Mouse (Mus musculus): Measurements from ENCODE around the gene Slc22a13. TPM values are rescaled to one million over a fixed set of nuclear protein-coding genes. Genes with fewer than 3 reads are reported as not detected.

Slc22a13 gene
- polyA plus RNA-seq, 1 experiment from 2014 or later, result not detected

DNA sequence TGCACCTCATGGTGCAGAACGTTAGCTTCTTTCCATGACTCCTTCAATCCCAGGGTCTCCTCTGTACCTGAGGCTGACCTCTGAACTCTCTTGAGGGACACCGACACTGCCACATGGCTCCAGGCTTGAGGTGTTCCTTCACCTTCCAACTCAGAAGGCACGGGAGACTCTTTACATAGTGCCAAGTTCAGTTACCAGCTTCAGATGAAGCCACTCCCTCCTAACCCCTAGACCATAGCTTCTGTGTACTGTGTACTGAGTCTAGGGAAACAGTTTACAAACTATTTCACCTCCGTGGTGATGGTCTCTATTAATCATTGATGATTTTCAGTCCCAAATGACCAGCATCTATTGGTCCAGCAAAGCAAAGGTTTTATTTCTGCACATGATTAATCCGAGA, 7.2 kb downstream of the Slc22a13 start:
- ATAC-seq (ENCODE audit: insufficient read depth) (no peak), DNase-seq (no peak)
- Histone ChIP-seq H3K27ac (ENCODE audit: low read depth) (no peak overlapping the region), H3K9ac (no peak overlapping the region), H3K4me3 (ENCODE audit: low read depth, low read length) (no peak overlapping the region), H3K4me2 (no peak overlapping the region), H3K9me3 (ENCODE audit: low read depth, low read length) (no peaks in the 10 kb centered on the region; the same call in 1 of the 2 replicates), H3K36me3 (ENCODE audit: insufficient read depth) (no peaks in the 10 kb centered on the region), H3K27me3 (ENCODE audit: insufficient read depth, low read length) (no peaks in the 10 kb centered on the region), H3K4me1 (ENCODE audit: insufficient read depth) (no peaks in the 10 kb centered on the region)
- WGBS, result 81% methylated on average over 5 of the region's 5 CpGs
- TF ChIP-seq CTCF (IDR thresholded peaks at IDR 0.05; ENCODE audit: low read depth), result no peak

DNA sequence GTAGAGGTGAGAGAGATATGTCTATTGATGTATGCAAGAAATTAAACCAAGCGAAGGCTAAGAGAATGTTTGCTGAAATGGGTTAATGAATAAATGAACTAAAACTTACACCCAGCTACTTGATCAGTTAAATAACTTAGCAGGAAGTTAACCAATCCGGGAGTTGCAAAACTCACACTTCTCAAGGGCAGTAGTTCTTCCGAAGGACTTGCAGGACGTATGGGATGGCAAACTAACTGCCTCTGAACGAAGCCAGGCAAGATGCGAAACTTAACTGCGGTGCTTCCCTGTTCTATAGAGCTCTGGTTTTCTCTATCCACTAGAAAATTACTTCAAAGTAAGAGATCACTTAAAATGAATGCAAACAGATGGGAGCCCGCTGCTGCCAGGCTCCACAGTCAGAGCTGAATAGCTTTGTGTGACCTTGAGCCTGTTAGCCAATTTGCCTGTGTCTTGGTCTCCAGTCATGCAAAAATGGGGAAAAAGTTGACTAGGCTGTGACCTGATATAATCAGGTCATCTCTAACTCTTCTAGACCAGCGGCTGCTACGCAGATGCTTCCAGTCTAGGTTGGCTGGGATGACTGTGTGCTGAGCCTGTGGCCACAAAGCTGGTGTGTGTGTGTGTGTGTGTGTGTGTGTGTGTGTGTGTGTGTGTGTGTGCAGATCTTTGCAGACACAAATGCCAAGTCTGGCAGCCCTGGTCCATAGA, 9.6 kb downstream of the Slc22a13 start:
- H3K9me3 ChIP-seq (ENCODE audit: low read depth, low read length), result no peaks in the 10 kb centered on the region; the same call in 1 of the 2 replicates
- 69% methylated on average over 10 of the region's 10 CpGs for WGBS
- TF ChIP-seq CTCF (IDR thresholded peaks at IDR 0.05; ENCODE audit: low read depth), result no peak
- H3K36me3 ChIP-seq (ENCODE audit: insufficient read depth), result no peaks in the 10 kb centered on the region
- no peaks in the 10 kb centered on the region for H3K4me1 ChIP-seq (ENCODE audit: insufficient read depth)
- DNase-seq, result no peak
- no peaks in the 10 kb centered on the region for H3K27me3 ChIP-seq (ENCODE audit: insufficient read depth, low read length)
- ATAC-seq (ENCODE audit: insufficient read depth), result no peak
- H3K9ac ChIP-seq, result no peak overlapping the region
- H3K4me2 ChIP-seq, result no peak overlapping the region
- H3K4me3 ChIP-seq (ENCODE audit: low read depth, low read length), result no peak overlapping the region
- H3K27ac ChIP-seq (ENCODE audit: low read depth), result no peak overlapping the region

GRCm38 (mm10) chr9:119192202-119192990, 16.5 kb downstream of the Slc22a13 start:
- WGBS, result 33% methylated on average over 11 of the region's 11 CpGs
- H3K27me3 ChIP-seq (ENCODE audit: insufficient read depth, low read length), result no peaks in the 10 kb centered on the region
- no peaks in the 10 kb centered on the region for H3K9me3 ChIP-seq (ENCODE audit: low read depth, low read length)
- DNase-seq (peak; percentile 69), ATAC-seq (ENCODE audit: insufficient read depth) (no peak)
- no peaks in the 10 kb centered on the region for H3K4me1 ChIP-seq (ENCODE audit: insufficient read depth)
- H3K27ac ChIP-seq (ENCODE audit: low read depth), result no peak overlapping the region
- no peak overlapping the region for H3K4me2 ChIP-seq
- peak; percentile 79 for TF ChIP-seq CTCF (IDR thresholded peaks at IDR 0.05; ENCODE audit: low read depth)
- no peak overlapping the region for H3K9ac ChIP-seq
- H3K36me3 ChIP-seq (ENCODE audit: insufficient read depth), result no peaks in the 10 kb centered on the region
- H3K4me3 ChIP-seq (ENCODE audit: low read depth, low read length), result no peak overlapping the region

DNA sequence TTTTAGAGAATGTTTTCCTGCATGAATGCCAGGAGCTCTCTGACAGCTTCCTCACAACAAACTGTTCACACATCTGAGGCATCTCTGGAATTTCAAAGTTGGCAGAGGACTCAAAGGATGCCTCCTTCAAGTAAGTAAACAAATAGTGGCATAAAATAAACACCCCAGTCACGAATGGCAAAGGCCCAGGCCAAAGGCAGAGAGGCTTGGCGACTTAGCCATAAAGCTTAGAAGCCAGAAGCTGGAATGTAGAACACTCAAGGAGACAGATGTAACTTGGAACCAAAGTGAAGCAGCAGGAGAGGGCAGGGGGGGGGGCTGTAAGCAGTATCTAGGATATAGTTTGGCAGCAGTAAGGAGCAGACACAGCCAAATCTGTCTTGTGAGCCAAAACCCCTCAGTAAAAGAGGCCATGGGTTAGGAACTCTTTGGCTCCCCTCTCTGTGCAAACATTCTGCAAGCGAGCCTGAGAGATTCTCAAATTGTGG, 27.6 kb downstream of the Slc22a13 start:
- no peaks in the 10 kb centered on the region for H3K27me3 ChIP-seq (ENCODE audit: insufficient read depth, low read length)
- H3K9me3 ChIP-seq (ENCODE audit: low read depth, low read length), result no peaks in the 10 kb centered on the region
- no peak overlapping the region for H3K27ac ChIP-seq (ENCODE audit: low read depth)
- WGBS, result 6% methylated on average over 3 of the region's 3 CpGs
- H3K9ac ChIP-seq, result no peak overlapping the region
- TF ChIP-seq CTCF (IDR thresholded peaks at IDR 0.05; ENCODE audit: low read depth), result no peak
- 0 out of 2 replicates have a peak, but pooled peaks cover 10% of the 10 kb centered on the region for H3K4me1 ChIP-seq (ENCODE audit: insufficient read depth)
- ATAC-seq (ENCODE audit: insufficient read depth), result peak; percentile 79
- H3K4me3 ChIP-seq (ENCODE audit: low read depth, low read length), result no peak overlapping the region
- DNase-seq, result peak; percentile 89
- no peaks in the 10 kb centered on the region for H3K36me3 ChIP-seq (ENCODE audit: insufficient read depth)
- H3K4me2 ChIP-seq, result no peak overlapping the region

DNA sequence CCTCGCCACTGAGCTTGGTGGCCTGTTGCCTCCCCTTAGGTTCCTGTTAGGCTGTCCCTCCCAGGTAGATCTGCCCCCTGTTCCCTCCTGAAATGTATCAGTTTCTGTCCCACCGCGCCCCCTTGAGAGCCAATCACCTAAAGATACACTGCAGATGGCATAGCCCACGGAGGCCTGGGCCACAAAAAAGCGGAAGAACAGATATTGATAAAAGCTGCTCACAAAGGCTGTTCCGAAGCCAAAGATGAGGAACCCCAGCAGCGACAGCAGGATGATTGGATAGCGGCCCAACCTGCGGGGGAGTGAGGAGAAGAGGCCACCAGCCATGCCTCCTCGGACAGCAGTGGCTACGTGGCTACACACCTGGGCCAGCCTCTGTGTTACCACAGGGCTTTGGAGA, 29.6 kb downstream of the Slc22a13 start:
- Histone ChIP-seq H3K27me3 (ENCODE audit: insufficient read depth, low read length) (no peaks in the 10 kb centered on the region), H3K4me1 (ENCODE audit: insufficient read depth) (0 out of 2 replicates have a peak, but pooled peaks cover 10% of the 10 kb centered on the region), H3K9ac (no peak overlapping the region), H3K36me3 (ENCODE audit: insufficient read depth) (no peaks in the 10 kb centered on the region), H3K4me2 (no peak overlapping the region), H3K4me3 (ENCODE audit: low read depth, low read length) (no peak overlapping the region), H3K27ac (ENCODE audit: low read depth) (no peak overlapping the region), H3K9me3 (ENCODE audit: low read depth, low read length) (no peaks in the 10 kb centered on the region)
- no peak for TF ChIP-seq CTCF (IDR thresholded peaks at IDR 0.05; ENCODE audit: low read depth)
- no peak for ATAC-seq (ENCODE audit: insufficient read depth)
- 84% methylated on average over 11 of the region's 11 CpGs for WGBS
- no peak for DNase-seq

DNA sequence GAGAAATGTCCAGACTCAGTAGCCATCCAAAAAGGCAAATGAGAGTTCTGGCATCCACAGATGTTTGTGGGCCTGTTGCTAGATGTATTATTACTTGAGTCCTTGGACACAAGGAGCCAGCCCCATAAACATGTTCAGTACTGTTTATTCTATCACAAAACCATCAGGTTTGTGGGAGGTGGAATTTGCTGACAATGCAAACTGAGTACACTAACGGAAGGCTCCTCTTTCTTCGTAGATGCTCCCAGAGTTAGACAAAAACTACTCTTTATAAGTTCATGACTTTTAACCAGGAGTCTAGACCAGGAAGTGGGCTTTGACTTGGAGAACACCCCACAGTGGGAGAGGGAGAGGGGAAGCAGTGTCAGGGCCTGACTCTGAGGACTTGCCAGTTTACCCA, 41.3 kb downstream of the Slc22a13 start:
- no peak overlapping the region for H3K4me3 ChIP-seq (ENCODE audit: low read depth, low read length)
- no peak overlapping the region for H3K9ac ChIP-seq
- 90% methylated on average over 2 of the region's 2 CpGs for WGBS
- DNase-seq (no peak), ATAC-seq (ENCODE audit: insufficient read depth) (no peak)
- no peak overlapping the region for H3K4me2 ChIP-seq
- no peaks in the 10 kb centered on the region for H3K27me3 ChIP-seq (ENCODE audit: insufficient read depth, low read length)
- H3K27ac ChIP-seq (ENCODE audit: low read depth), result no peak overlapping the region
- no peak for TF ChIP-seq CTCF (IDR thresholded peaks at IDR 0.05; ENCODE audit: low read depth)
- H3K36me3 ChIP-seq (ENCODE audit: insufficient read depth), result no peaks in the 10 kb centered on the region
- H3K4me1 ChIP-seq (ENCODE audit: insufficient read depth), result no peaks in the 10 kb centered on the region
- no peaks in the 10 kb centered on the region for H3K9me3 ChIP-seq (ENCODE audit: low read depth, low read length)

DNA sequence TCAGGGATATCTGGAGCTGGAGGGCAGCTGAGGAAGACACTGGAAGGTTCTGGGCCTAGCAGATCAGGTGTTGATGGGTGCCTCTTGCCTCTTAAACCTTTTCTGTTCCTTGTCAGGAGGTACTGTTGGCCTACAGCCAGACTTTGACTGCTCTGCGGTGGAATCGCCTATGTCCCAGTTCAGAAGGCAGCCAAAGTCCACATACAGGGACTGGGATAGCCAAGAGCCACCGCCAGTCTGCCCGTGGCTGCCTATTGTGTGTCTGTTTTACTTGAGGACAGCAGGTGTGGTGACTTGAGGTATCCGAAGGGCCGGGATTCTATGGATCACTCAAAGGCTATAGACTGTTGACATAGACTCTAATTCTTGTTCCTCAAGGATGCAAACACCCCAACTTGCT, 43.4 kb downstream of the Slc22a13 start:
- WGBS, result 88% methylated on average over 6 of the region's 6 CpGs
- Histone ChIP-seq H3K36me3 (ENCODE audit: insufficient read depth) (no peaks in the 10 kb centered on the region), H3K27ac (ENCODE audit: low read depth) (no peak overlapping the region), H3K4me3 (ENCODE audit: low read depth, low read length) (no peak overlapping the region), H3K4me1 (ENCODE audit: insufficient read depth) (no peaks in the 10 kb centered on the region), H3K9me3 (ENCODE audit: low read depth, low read length) (no peaks in the 10 kb centered on the region), H3K4me2 (no peak overlapping the region), H3K27me3 (ENCODE audit: insufficient read depth, low read length) (no peaks in the 10 kb centered on the region), H3K9ac (no peak overlapping the region)
- no peak for ATAC-seq (ENCODE audit: insufficient read depth)
- no peak for DNase-seq
- no peak for TF ChIP-seq CTCF (IDR thresholded peaks at IDR 0.05; ENCODE audit: low read depth)

All from lung, embryonic 14.5 days (tissue).